Mouse (Mus musculus) spleen, postnatal 4 days (tissue): ENCODE measurements around the gene Sdc1.

ENCODE experiments used
- DNase-seq, 2 experiments: peaks; one replicate each; pipeline ENCODE4 v3.0.0; 2022; ENCODE audit warnings: low spot score in 2 of 2

Sdc1 gene

GRCm38 (mm10) chr12:8827014-8827715 is 56.0 kb downstream of the Sdc1 start:
- DNase-seq = no peak

GRCm38 (mm10) chr12:8829032-8829660 is 58.0 kb downstream of the Sdc1 start:
- no peak for DNase-seq

GRCm38 (mm10) chr12:8829661-8830040 is 58.5 kb downstream of the Sdc1 start:
- DNase-seq = no peak

- DNase-seq = no peak
Measured at GRCm38 (mm10) chr12:8830967-8831635, 60.0 kb downstream of the Sdc1 start.

- DNase-seq = no peak
Measured at GRCm38 (mm10) chr12:8831710-8832109, 60.6 kb downstream of the Sdc1 start.

DNA sequence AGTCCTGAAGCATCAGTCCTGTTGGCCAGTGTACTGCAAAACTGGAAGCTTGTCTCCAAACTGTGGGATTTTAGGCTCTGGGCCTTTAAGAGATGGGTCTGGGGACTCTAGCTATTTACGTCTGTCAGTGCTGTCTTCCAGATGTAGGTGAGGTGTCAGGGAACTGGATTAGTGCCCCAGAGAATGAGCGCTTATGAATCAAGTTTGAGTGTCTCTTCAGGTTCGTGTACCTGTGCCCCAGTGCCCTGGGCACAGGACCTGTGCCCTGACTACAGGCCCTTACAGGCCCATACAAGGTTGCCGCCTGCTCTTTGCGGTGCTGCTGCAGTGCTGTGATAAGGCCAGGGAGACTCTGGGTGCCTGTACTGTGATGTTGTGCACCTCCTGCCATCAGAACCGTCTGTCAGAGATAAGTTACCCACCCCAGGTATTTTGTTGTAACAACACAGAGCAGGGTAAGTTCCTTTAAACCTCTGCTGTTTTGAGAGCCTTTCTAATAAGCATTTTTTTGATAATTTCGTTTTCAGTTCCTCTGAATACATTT is 69.7 kb downstream of the Sdc1 start:
- peak in 1 of 2 experiments; percentile 46 for DNase-seq

DNA sequence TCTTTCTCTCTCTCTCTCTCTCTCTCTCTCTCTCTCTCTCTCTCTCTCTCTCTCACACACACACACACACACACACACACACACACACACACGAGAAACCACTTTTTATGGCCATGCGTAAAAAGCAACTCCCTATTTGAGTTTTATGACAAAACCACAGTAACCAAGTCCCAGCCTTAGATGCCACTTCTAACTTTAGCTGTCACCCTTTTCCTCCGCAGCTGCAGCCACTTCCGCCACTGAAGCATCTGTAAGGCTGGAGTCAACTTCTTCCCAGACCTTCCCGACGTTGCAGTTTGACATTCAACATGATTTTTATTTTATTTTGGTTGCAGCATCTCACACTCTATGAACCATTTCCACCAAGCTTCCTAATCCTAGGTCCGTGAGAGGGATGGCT is 71.6 kb downstream of the Sdc1 start:
- DNase-seq = no peak
